Mouse (Mus musculus) C2C12 (cell line): ENCODE measurements at regions not wholly inside any gene's neighbourhood (a gene's known extent, or its start where the extent isn't known, plus 50 kb on each side); places are given as distances from the start of the nearest gene placed in this dataset.

Source experiments
- H3K27me3 ChIP-seq: one replicate; pipeline ENCODE4 v1.6.1; 2011; ENCODE audit not compliant: control insufficient read depth, insufficient read depth, insufficient read length
- H3K36me3 ChIP-seq: one replicate; pipeline ENCODE4 v1.6.1; 2011; ENCODE audit not compliant: control insufficient read depth, insufficient read depth
- H3K4me3 ChIP-seq: one replicate; pipeline ENCODE4 v1.5.1; 2011; ENCODE audit warnings: mild to moderate bottlenecking, control low read depth; ENCODE audit not compliant: poor library complexity, insufficient read depth, severe bottlenecking
- H3K79me2 ChIP-seq: one replicate; pipeline ENCODE4 v1.6.1; 2011; ENCODE audit not compliant: control insufficient read depth, insufficient read depth
- H3K79me3 ChIP-seq: one replicate; pipeline ENCODE4 v1.6.1; 2011; ENCODE audit warnings: low read depth, control low read depth
- H3ac ChIP-seq: one replicate; pipeline ENCODE3; 2011; ENCODE audit warnings: low read depth; ENCODE audit not compliant: control insufficient read depth, insufficient read length
- CEBPB ChIP-seq: IDR thresholded peaks from one replicate; pipeline ENCODE4 v1.6.1; 2011; ENCODE audit warnings: low read depth, mild to moderate bottlenecking, control low read depth, moderate library complexity
- CTCF ChIP-seq: IDR thresholded peaks from one replicate; pipeline ENCODE4 v1.5.1; 2011; ENCODE audit not compliant: control insufficient read depth, insufficient read depth, insufficient read length
- FOSL1 ChIP-seq: IDR thresholded peaks from one replicate; pipeline ENCODE4 v1.8.0; 2011; ENCODE audit warnings: mild to moderate bottlenecking, low read length; ENCODE audit not compliant: poor library complexity, insufficient read depth, severe bottlenecking
- MAX ChIP-seq: IDR thresholded peaks from one replicate; pipeline ENCODE4 v1.6.1; 2011; ENCODE audit warnings: mild to moderate bottlenecking, control low read depth
- MYOD1 ChIP-seq: IDR thresholded peaks from one replicate; pipeline ENCODE4 v1.6.1; 2011; ENCODE audit warnings: low read depth; ENCODE audit not compliant: control insufficient read depth, insufficient read length
- MYOG ChIP-seq: IDR thresholded peaks from one replicate; pipeline ENCODE4 v1.6.1; 2011; ENCODE audit not compliant: control insufficient read depth, insufficient read length; ENCODE audit errors: extremely low read depth
- USF1 ChIP-seq: IDR thresholded peaks from one replicate; pipeline ENCODE4 v1.6.1; 2011; ENCODE audit warnings: low read depth, mild to moderate bottlenecking, control low read depth, moderate library complexity

- no peak overlapping the region for H3K4me3 ChIP-seq
- no peak overlapping the region for H3ac ChIP-seq
- H3K79me2 ChIP-seq = no peaks in the 10 kb centered on the region
- TF ChIP-seq MAX = no peak
- H3K36me3 ChIP-seq = no peaks in the 10 kb centered on the region
- no peaks in the 10 kb centered on the region for H3K27me3 ChIP-seq
- no peaks in the 10 kb centered on the region for H3K79me3 ChIP-seq
Observed at GRCm38 (mm10) chr17:16101548-16101947, 270.7 kb upstream of the Rgmb start.

DNA sequence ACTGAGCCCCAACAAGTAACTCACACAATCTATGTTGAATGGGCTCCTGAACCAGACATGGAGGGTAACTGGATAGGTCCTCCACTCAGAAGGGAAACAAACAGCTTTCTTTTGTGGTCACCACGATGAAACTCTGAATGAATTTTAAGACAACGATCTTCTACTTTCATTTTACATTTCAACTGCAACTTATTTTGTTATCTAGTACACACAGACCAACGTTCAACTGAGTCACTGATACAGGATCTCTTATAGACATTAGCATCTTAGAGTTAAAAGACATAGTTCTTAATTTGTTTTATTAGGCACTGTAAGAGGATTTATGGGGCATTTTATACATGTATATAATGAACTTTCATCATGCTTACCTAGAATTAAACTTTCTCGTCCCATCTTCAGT, 262.1 kb upstream of the Rgmb start:
- Histone ChIP-seq H3K79me2 (no peaks in the 10 kb centered on the region), H3ac (no peak overlapping the region), H3K36me3 (no peaks in the 10 kb centered on the region), H3K27me3 (no peaks in the 10 kb centered on the region), H3K4me3 (no peak overlapping the region), H3K79me3 (no peaks in the 10 kb centered on the region)
- TF ChIP-seq USF1 (no peak), FOSL1 (no peak), CTCF (no peak)

DNA sequence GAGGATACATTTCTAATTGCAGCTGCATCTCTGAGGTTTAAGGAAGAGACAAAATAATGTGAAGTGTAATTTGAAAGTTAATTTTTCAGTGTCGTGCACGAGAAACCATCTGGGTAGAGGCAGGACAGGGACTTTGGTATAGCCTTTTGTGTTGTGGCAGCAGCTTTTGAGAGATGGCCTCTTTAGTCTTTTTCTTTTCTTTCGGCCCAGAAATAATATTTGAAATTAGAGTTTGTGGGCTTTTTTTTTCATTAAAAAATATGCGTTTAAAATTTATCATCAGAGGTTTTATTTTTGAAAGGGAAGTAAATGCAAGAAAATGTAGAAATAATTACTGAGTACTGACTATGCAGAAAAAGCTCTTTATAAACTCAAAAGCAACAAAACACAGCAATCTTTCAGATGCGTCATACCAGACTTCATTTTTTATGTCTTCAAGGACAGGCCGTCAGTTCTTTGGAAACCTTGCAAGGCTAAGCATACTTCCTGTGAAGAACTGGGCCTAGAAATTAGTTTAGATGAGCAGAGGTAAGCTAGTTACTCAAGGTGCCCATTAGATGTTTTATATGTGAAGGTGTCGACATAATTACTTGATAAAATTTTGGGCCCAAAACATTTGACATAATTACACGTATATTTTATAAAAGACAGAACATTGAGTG, 258.9 kb upstream of the Rgmb start:
- no peak for TF ChIP-seq MAX
- no peak overlapping the region for H3K4me3 ChIP-seq
- no peak overlapping the region for H3ac ChIP-seq
- H3K36me3 ChIP-seq = no peaks in the 10 kb centered on the region
- H3K79me2 ChIP-seq = no peaks in the 10 kb centered on the region
- no peaks in the 10 kb centered on the region for H3K27me3 ChIP-seq
- no peaks in the 10 kb centered on the region for H3K79me3 ChIP-seq

DNA sequence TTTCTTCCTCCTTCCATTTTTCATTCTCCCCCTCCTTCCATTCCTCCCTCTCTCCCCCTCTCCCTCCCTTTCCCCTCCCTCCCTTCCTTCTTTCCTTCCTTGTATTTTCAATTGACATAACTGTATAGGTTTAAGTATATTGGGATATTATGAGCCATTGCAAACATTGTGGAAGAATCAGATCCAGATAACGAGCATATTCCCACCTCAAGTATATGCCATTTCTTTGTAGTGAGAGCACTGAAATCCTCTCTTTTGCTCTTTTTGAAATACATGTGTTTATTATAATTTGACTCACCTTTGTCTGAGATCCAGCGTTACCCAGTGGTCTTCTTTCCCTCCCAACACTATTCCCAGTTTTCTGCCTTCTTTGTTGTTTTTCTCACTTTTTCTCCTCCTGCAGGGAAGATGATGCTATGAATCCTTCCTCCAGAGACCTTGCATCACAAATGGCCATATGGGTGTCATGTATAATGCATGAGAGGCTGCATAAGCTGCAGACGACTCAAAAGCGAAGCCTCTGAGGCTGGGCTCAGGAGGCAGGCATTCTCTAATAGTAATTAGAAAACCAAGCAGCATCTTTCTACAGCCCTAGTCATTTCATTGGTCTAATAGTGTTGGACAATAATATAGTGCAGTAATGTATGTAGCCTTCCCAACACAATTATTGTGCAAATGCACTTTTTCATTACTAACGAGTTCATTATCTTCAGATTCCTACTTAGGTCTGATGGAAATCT, 258.2 kb upstream of the Rgmb start:
- Histone ChIP-seq H3ac (no peak overlapping the region), H3K4me3 (no peak overlapping the region), H3K79me3 (no peaks in the 10 kb centered on the region), H3K36me3 (no peaks in the 10 kb centered on the region), H3K27me3 (no peaks in the 10 kb centered on the region), H3K79me2 (no peaks in the 10 kb centered on the region)
- TF ChIP-seq MAX = no peak
- TF ChIP-seq MYOD1 = no peak
- TF ChIP-seq CTCF = no peak
- TF ChIP-seq MYOG = no peak
- no peak for TF ChIP-seq FOSL1
- TF ChIP-seq CEBPB = no peak
- no peak for TF ChIP-seq USF1

- TF ChIP-seq MYOG (no peak), CTCF (no peak), CEBPB (no peak), USF1 (no peak), MYOD1 (no peak), FOSL1 (no peak), MAX (no peak)
- H3K27me3 ChIP-seq = no peaks in the 10 kb centered on the region
- H3K4me3 ChIP-seq = no peak overlapping the region
- no peaks in the 10 kb centered on the region for H3K36me3 ChIP-seq
- no peaks in the 10 kb centered on the region for H3K79me2 ChIP-seq
- H3K79me3 ChIP-seq = no peaks in the 10 kb centered on the region
- no peak overlapping the region for H3ac ChIP-seq
Observed at GRCm38 (mm10) chr17:16087046-16087445, 256.2 kb upstream of the Rgmb start.

DNA sequence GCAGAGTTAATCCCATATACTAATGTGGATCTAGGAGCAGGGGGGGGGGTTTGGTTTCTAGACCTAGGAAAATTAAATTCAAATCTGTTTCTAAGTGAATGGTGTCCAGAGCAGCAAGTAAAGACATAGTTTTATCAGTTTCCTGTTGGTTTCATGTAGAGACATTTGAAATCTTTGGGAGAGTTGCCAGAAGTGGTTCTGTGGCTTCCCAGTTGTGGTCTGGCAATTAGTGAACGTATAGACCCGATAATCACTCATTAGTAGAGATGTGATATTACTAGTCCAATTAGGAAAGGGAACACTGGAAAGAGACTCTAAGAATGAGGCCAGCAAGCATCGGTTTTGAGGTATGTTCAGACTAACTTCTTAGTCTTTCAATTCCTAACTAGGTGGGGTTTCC, 252.0 kb upstream of the Rgmb start:
- TF ChIP-seq MYOG = no peak
- no peak for TF ChIP-seq MAX
- TF ChIP-seq FOSL1 = no peak
- TF ChIP-seq USF1 = no peak
- TF ChIP-seq MYOD1 = no peak
- no peak for TF ChIP-seq CTCF
- no peak for TF ChIP-seq CEBPB
- H3K79me2 ChIP-seq = no peaks in the 10 kb centered on the region
- H3K27me3 ChIP-seq = no peaks in the 10 kb centered on the region
- no peaks in the 10 kb centered on the region for H3K79me3 ChIP-seq
- H3K4me3 ChIP-seq = no peak overlapping the region
- no peak overlapping the region for H3ac ChIP-seq
- H3K36me3 ChIP-seq = no peaks in the 10 kb centered on the region
